ENCODE assay signal across 8 mouse cellular contexts in the genomic region with DNA sequence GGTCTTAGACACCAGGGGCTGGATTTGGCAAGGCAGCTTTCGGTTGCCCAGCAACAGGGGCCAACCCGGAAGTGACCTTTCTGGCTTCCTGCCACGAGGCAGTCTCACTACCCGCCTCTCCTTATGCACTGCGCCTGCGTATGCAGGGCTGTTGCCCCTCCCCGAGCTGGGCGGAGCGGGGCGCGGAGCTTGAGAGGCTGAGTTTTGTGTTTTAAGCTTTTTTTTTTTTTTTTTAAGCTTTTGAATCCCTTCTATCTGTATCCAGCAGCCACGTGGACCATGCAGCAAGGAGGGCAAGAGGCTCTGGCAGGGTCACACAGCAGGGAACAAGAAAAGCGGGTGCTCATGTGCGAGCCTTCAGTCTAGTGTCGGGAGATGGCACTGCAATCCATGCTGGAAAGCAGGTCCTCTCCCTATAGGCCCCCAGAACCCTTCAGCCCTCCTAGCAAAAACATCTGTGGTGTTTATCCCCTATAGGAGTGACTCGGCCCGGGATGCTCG. TPM values are rescaled to one million over a fixed set of nuclear protein-coding genes. Genes with fewer than 3 reads are reported as not detected.
DNase-seq lines count a peak whose midpoint lies in the region; ATAC-seq and TF ChIP-seq lines count a peak whose summit lies in the region.

No protein-coding gene starts in this region.

- WGBS in hindbrain, embryonic 10.5 days: 1% methylated on average over 18 of the region's 18 CpGs
- under 1% methylated on average over 18 of the region's 18 CpGs for WGBS in lung, embryonic 15.5 days
- WGBS in olfactory bulb, adult 2 months: under 1% methylated on average over 18 of the region's 18 CpGs
- 2% methylated on average over 18 of the region's 18 CpGs for WGBS in thymus, adult 2 months

- DNase-seq in cerebellum, adult 8-10 months: peak; percentile 84
- peak; percentile 97 for DNase-seq in hindbrain, embryonic 10.5 days (ENCODE audit: low spot score)
- DNase-seq in layer of hippocampus, adult 9-10 months (ENCODE audit: low spot score): peak; percentile 62
- peak; percentile 84 for DNase-seq in thymus, adult 2 months

- TF ChIP-seq POLR2A in ES-Bruce4 (IDR thresholded peaks at IDR 0.05; ENCODE audit: insufficient read depth, low read length): peak; percentile 59
- peak; percentile 78 for TF ChIP-seq POLR2A in olfactory bulb, adult 2 months (IDR thresholded peaks at IDR 0.05; ENCODE audit: insufficient read depth, low read depth, low read length)
- no peak for TF ChIP-seq POLR2A in thymus, adult 2 months (IDR thresholded peaks at IDR 0.05; ENCODE audit: control insufficient read depth, extremely low read depth, insufficient read depth, low read length, poor library complexity)

- no peaks in the 10 kb centered on the region for H3K36me3 ChIP-seq in ES-Bruce4 (ENCODE audit: control insufficient read depth, insufficient read depth, low read length, poor library complexity, severe bottlenecking)
- no peaks in the 10 kb centered on the region for H3K36me3 ChIP-seq in hindbrain, embryonic 10.5 days
- no peaks in the 10 kb centered on the region for H3K36me3 ChIP-seq in lung, embryonic 15.5 days
- H3K36me3 ChIP-seq in thymus, adult 2 months (ENCODE audit: control insufficient read depth, insufficient read depth, low read length): no peaks in the 10 kb centered on the region

- TF ChIP-seq EP300 in ES-Bruce4 (IDR thresholded peaks at IDR 0.05; ENCODE audit: insufficient read depth, low read depth, low read length): no peak; the same call in 1 of the 2 replicates

- TF ChIP-seq CTCF in ES-Bruce4 (IDR thresholded peaks at IDR 0.05; ENCODE audit: low read depth, low read length): peak; percentile 3
- peak; percentile 68; the same call in 1 of the 2 replicates for TF ChIP-seq CTCF in olfactory bulb, adult 2 months (IDR thresholded peaks at IDR 0.05; ENCODE audit: insufficient read depth, low read depth, low read length)
- 0 out of 2 replicates have a peak, but pooled peaks have one; percentile 49 for TF ChIP-seq CTCF in thymus, adult 2 months (IDR thresholded peaks at IDR 0.05; ENCODE audit: borderline replicate concordance, control insufficient read depth, extremely low read depth, insufficient read depth, low read length, poor library complexity)

- H3K27me3 ChIP-seq in ES-Bruce4 (ENCODE audit: control insufficient read depth, insufficient read depth, low read length, poor library complexity, severe bottlenecking): no peaks in the 10 kb centered on the region
- H3K27me3 ChIP-seq in hindbrain, embryonic 10.5 days (ENCODE audit: insufficient read depth, poor library complexity, severe bottlenecking): peaks cover 39% of the 10 kb centered on the region
- no peaks in the 10 kb centered on the region for H3K27me3 ChIP-seq in lung, embryonic 15.5 days
- H3K27me3 ChIP-seq in thymus, adult 2 months (ENCODE audit: control insufficient read depth, insufficient read depth, low read length): no peaks in the 10 kb centered on the region

- peak overlapping the region; percentile 64 for H3K4me2 ChIP-seq in lung, embryonic 15.5 days

- peak; percentile 80 for ATAC-seq in frontal cortex, adult (ENCODE audit: low TSS enrichment)
- peak; percentile 90 for ATAC-seq in lung, embryonic 15.5 days (ENCODE audit: borderline replicate concordance, extremely low read depth, low FRiP score, low TSS enrichment)

- H3K4me1 ChIP-seq in ES-Bruce4 (ENCODE audit: control insufficient read depth, insufficient read depth, low read length): no peaks in the 10 kb centered on the region
- H3K4me1 ChIP-seq in hindbrain, embryonic 10.5 days (replicated peaks): peaks cover 25% of the 10 kb centered on the region
- H3K4me1 ChIP-seq in lung, embryonic 15.5 days: peaks cover 18% of the 10 kb centered on the region
- H3K4me1 ChIP-seq in olfactory bulb, adult 2 months (ENCODE audit: control insufficient read depth, insufficient read depth, low read length): peaks cover 17% of the 10 kb centered on the region
- peaks cover 6% of the 10 kb centered on the region for H3K4me1 ChIP-seq in thymus, adult 2 months (replicated peaks; ENCODE audit: control insufficient read depth, insufficient read depth, low read length)

- H3K9ac ChIP-seq in ES-Bruce4 (ENCODE audit: low read depth, poor library complexity, severe bottlenecking): peak overlapping the region; percentile 49
- H3K9ac ChIP-seq in lung, embryonic 15.5 days: peak overlapping the region; percentile 40

- H3K9me3 ChIP-seq in ES-Bruce4 (replicated peaks; ENCODE audit: control insufficient read depth, insufficient read depth, low read length, poor library complexity, severe bottlenecking): no peaks in the 10 kb centered on the region
- no peaks in the 10 kb centered on the region for H3K9me3 ChIP-seq in hindbrain, embryonic 10.5 days
- no peaks in the 10 kb centered on the region for H3K9me3 ChIP-seq in lung, embryonic 15.5 days

- peak overlapping the region; percentile 73 for H3K4me3 ChIP-seq in ES-Bruce4 (ENCODE audit: low read depth, low read length)
- peak overlapping the region; percentile 54 for H3K4me3 ChIP-seq in hindbrain, embryonic 10.5 days
- H3K4me3 ChIP-seq in lung, embryonic 15.5 days: peak overlapping the region; percentile 39
- peak overlapping the region; percentile 52 for H3K4me3 ChIP-seq in olfactory bulb, adult 2 months (ENCODE audit: insufficient read depth, low read depth, low read length)
- peak overlapping the region; percentile 43 for H3K4me3 ChIP-seq in thymus, adult 2 months (ENCODE audit: control insufficient read depth, insufficient read depth, low read length)

- no peak overlapping the region for H3K27ac ChIP-seq in ES-Bruce4 (ENCODE audit: insufficient read depth, low read length)
- H3K27ac ChIP-seq in hindbrain, embryonic 10.5 days: peak overlapping the region; percentile 93
- peak overlapping the region; percentile 58 for H3K27ac ChIP-seq in lung, embryonic 15.5 days
- peak overlapping the region; percentile 46 for H3K27ac ChIP-seq in olfactory bulb, adult 2 months (ENCODE audit: insufficient read depth, low read depth, low read length)
- no peak overlapping the region for H3K27ac ChIP-seq in thymus, adult 2 months (ENCODE audit: control insufficient read depth, insufficient read depth, low read length)

RNA-seq across cellular contexts. Expression of gene Mmel1, which starts 5.1 kb away (rescaled TPM):
- 1.4 and 2.0 TPM in 2 replicates for polyA plus RNA-seq in ES-Bruce4 (2011; ENCODE audit: insufficient read depth, insufficient read length, low read depth, missing spikeins)
- polyA plus RNA-seq in hindbrain, embryonic 10.5 days (2016; fragmentation: Nextera tagmentation; extraction: Ambion mirVana): 0.31 and 0.68 TPM in 2 replicates
- 0.10 and 0.26 TPM in 2 replicates for polyA plus RNA-seq in lung, embryonic 15.5 days (2015; fragmentation: Nextera tagmentation; extraction: Ambion mirVana)
- polyA plus RNA-seq in olfactory bulb, adult 2 months (2012; ENCODE audit: insufficient read depth, insufficient read length, low replicate concordance, missing spikeins): not detected in 2 replicates
- 0.23 TPM in 2 replicates for polyA plus RNA-seq in thymus, adult 2 months (2012; rRNA removed)

RNA-seq across cellular contexts. Expression of gene Ttc34, which starts 27.1 kb away (rescaled TPM):
- 0.21 TPM in 1 of 2 replicates, not detected in the other for polyA plus RNA-seq in ES-Bruce4 (2011; ENCODE audit: insufficient read depth, insufficient read length, low read depth, missing spikeins)
- polyA plus RNA-seq in hindbrain, embryonic 10.5 days (2016; fragmentation: Nextera tagmentation; extraction: Ambion mirVana): 0.65 and 0.68 TPM in 2 replicates
- 0.19 and 0.26 TPM in 2 replicates for polyA plus RNA-seq in lung, embryonic 15.5 days (2015; fragmentation: Nextera tagmentation; extraction: Ambion mirVana)
- not detected in 2 replicates for polyA plus RNA-seq in olfactory bulb, adult 2 months (2012; ENCODE audit: insufficient read depth, insufficient read length, low replicate concordance, missing spikeins)
- polyA plus RNA-seq in thymus, adult 2 months (2012; rRNA removed): 0.18 and 0.38 TPM in 2 replicates

RNA-seq across cellular contexts. Expression of gene Fam213b, which starts 34.6 kb away (rescaled TPM):
- 11.8 and 13.9 TPM in 2 replicates for polyA plus RNA-seq in ES-Bruce4 (2011; ENCODE audit: insufficient read depth, insufficient read length, low read depth, missing spikeins)
- polyA plus RNA-seq in hindbrain, embryonic 10.5 days (2016; fragmentation: Nextera tagmentation; extraction: Ambion mirVana): 47.4 and 51.5 TPM in 2 replicates
- 36.4 and 41.5 TPM in 2 replicates for polyA plus RNA-seq in lung, embryonic 15.5 days (2015; fragmentation: Nextera tagmentation; extraction: Ambion mirVana)
- polyA plus RNA-seq in olfactory bulb, adult 2 months (2012; ENCODE audit: insufficient read depth, insufficient read length, low replicate concordance, missing spikeins): not detected in 2 replicates
- polyA plus RNA-seq in thymus, adult 2 months (2012; rRNA removed): 77.1 and 105 TPM in 2 replicates

Comparison
In these comparisons a context has a peak if more than half of its experiments do, and no peak if none do; other contexts are left out.
1. H3K27ac ChIP-seq: peak in hindbrain, embryonic 10.5 days (single experiment), lung, embryonic 15.5 days (single experiment) and olfactory bulb, adult 2 months (single experiment); none in ES-Bruce4 (single experiment) and thymus, adult 2 months (single experiment).
2. CTCF ChIP-seq: peak in every context shown above with its lines; median percentile 68 in olfactory bulb, adult 2 months; 49 in thymus, adult 2 months; 3 in ES-Bruce4.
3. RNA of gene Fam213b, which starts 34.6 kb away (polyA plus RNA-seq): 77.1 to 105 TPM in thymus, adult 2 months, 47.4 to 51.5 TPM in hindbrain, embryonic 10.5 days, 36.4 to 41.5 TPM in lung, embryonic 15.5 days and 11.8 to 13.9 TPM in ES-Bruce4; not detected in olfactory bulb, adult 2 months; every median in the first group is over 10 times any median in the second.
4. Peak in every context shown above with its lines, with median percentiles within 50 percentile points of each other: H3K4me3 ChIP-seq and DNase-seq.